Mouse (Mus musculus) left cerebral cortex, adult 8-10 months (tissue): ENCODE results near the gene P4ha2. TPM values are rescaled to one million over a fixed set of nuclear protein-coding genes. Genes with fewer than 3 reads are reported as not detected.

ENCODE experiments used
- total RNA-seq, 4 experiments: library from RNA; stranded (reverse); gene quantifications; 2 replicates each; pipeline ENCODE4 v1.2.4; 2022

The P4ha2 gene
- total RNA-seq, 4 experiments from 2014 or later = 18.1 to 22.4 (median 20.0) TPM

Other genes with a start within 250 kb of the P4ha2 start
- gene Gm12216, start 240.8 kb upstream of the P4ha2 start, total RNA-seq = 1 to 10 TPM; 1.6 to 6.3 (median 3.3) TPM
- gene Slc22a5, start 208.4 kb upstream of the P4ha2 start, total RNA-seq = 10 to 100 TPM in 2 of 4 experiments, 1 to 10 TPM in 2; 8.9 to 14.0 (median 9.9) TPM
- 1 to 10 TPM; 1.7 to 3.0 (median 1.7) TPM for gene Slc22a21, start 119.8 kb upstream of the P4ha2 start, total RNA-seq
- 1 to 10 TPM; 5.4 to 8.6 (median 6.9) TPM for gene Slc22a4, start 72.0 kb upstream of the P4ha2 start, total RNA-seq
- 10 to 100 TPM; 13.9 to 20.5 (median 15.7) TPM for gene Pdlim4, start 31.1 kb upstream of the P4ha2 start, total RNA-seq
- gene Csf2, start 149.6 kb downstream of the P4ha2 start, total RNA-seq = not detected
- gene Il3, start 167.2 kb downstream of the P4ha2 start, total RNA-seq = not detected
- 100 to 1,000 TPM; 190 to 233 (median 201) TPM for gene Acsl6, start 203.7 kb downstream of the P4ha2 start, total RNA-seq